Mouse (Mus musculus) hindbrain, embryonic 11.5 days (tissue): ENCODE measurements at regions not wholly inside any gene's neighbourhood (a gene's known extent, or its start where the extent isn't known, plus 50 kb on each side); places are given as distances from the start of the nearest gene placed in this dataset.

Experiments
- ATAC-seq: fragments of 200-750 bp; cut with Nextera tagmentation; 2 replicates; pipeline ENCODE4 v1.8.0; 2017; ENCODE audit warnings: mild to moderate bottlenecking, moderate TSS enrichment, moderate library complexity; ENCODE audit not compliant: low FRiP score
- DNase-seq: peaks from one replicate; pipeline ENCODE4 v3.0.0-alpha.2; 2015; ENCODE audit warnings: low spot score
- H3K27ac ChIP-seq: fragments of 300-500 bp; sonication (generic); 2 replicates; pipeline ENCODE4 v1.5.1; 2014; ENCODE audit warnings: mild to moderate bottlenecking, low read depth, low read length
- H3K27me3 ChIP-seq: fragments of 300-500 bp; sonication (generic); 2 replicates; pipeline ENCODE4 v1.6.1; 2014; ENCODE audit warnings: mild to moderate bottlenecking, low read length, moderate library complexity, mixed read lengths; ENCODE audit not compliant: control insufficient read depth, insufficient read depth
- H3K36me3 ChIP-seq: fragments of 300-500 bp; sonication (generic); 2 replicates; pipeline ENCODE4 v1.6.1; 2014; ENCODE audit warnings: mild to moderate bottlenecking, low read length, moderate library complexity, mixed read lengths; ENCODE audit not compliant: control insufficient read depth, insufficient read depth
- H3K4me1 ChIP-seq: fragments of 300-500 bp; sonication (generic); replicated peaks from 2 replicates; pipeline ENCODE4 v1.6.1; 2014; ENCODE audit warnings: low read length, mixed read lengths; ENCODE audit not compliant: control insufficient read depth, insufficient read depth
- H3K4me2 ChIP-seq: fragments of 300-500 bp; sonication (generic); replicated peaks from 2 replicates; pipeline ENCODE4 v1.6.1; 2014; ENCODE audit warnings: mild to moderate bottlenecking, low read depth, low read length
- H3K4me3 ChIP-seq: fragments of 300-500 bp; sonication (generic); 2 replicates; pipeline ENCODE4 v1.5.1; 2014; ENCODE audit warnings: low read depth, low read length
- H3K9ac ChIP-seq: fragments of 300-500 bp; sonication (generic); 2 replicates; pipeline ENCODE4 v1.6.1; 2014; ENCODE audit warnings: low read depth, low read length
- H3K9me3 ChIP-seq: fragments of 300-500 bp; sonication (generic); 2 replicates; pipeline ENCODE4 v1.6.1; 2016; ENCODE audit warnings: low read length; ENCODE audit not compliant: control insufficient read depth
- WGBS: fragments of 180-500 bp; shearing (Covaris S2); extraction: QIAGEN DNeasy Blood & Tissue Kit; methylation state at CpG from one replicate; pipeline ENCODE4 v1.1.7; 2014; 5-methylcytosine and 5-hydroxymethylcytosine counted together

DNA sequence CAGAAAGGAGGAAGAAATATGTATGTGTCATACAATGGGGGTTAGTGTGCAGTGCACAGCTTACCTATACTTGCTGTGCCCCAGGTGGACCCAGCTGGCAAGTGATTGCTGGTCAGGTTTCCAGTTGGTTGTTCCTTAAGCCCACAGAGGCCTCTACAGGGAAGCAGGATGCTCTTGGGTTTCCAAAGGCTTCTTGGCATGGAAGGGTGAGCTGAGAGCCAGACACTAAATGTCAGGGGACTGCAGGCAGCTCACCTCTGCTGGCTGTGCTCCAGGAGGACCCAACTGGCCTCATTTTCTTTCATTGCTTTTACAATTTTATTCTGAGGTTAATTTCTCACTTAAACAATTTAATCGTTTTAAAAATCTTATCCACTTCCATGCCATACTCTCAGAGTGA is 108.1 kb downstream of the Gm10184 start:
- no peak overlapping the region for H3K4me2 ChIP-seq
- no peak overlapping the region for H3K4me3 ChIP-seq
- H3K4me1 ChIP-seq = no peaks in the 10 kb centered on the region
- no peaks in the 10 kb centered on the region for H3K36me3 ChIP-seq
- H3K9me3 ChIP-seq = no peaks in the 10 kb centered on the region
- H3K9ac ChIP-seq = no peak overlapping the region
- no peak overlapping the region for H3K27ac ChIP-seq
- ATAC-seq (no peak), DNase-seq (no peak)
- H3K27me3 ChIP-seq = no peaks in the 10 kb centered on the region
- WGBS = 74% methylated on average over 1 of the region's 1 CpGs

DNA sequence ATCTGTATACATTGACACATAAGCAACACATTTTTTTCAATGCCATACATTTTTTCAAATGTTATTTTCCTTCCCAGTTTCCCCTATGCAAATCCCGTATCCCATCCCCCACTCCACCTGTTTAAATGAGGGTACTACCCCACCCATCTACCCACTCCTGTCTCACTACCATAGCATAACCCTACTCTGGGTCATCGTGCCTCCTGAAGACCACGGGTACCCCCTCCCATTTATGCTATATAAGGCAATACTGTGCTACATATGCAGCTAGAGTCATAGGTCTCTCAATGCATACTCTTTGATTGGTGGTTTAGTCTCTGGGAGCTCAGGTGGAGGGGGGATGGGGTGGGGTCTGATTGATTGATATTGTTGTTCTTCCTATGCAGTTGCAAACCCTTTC is 132.7 kb downstream of the Gm10184 start:
- Histone ChIP-seq H3K9ac (no peak overlapping the region), H3K36me3 (no peaks in the 10 kb centered on the region), H3K9me3 (no peaks in the 10 kb centered on the region), H3K27ac (no peak overlapping the region), H3K4me1 (no peaks in the 10 kb centered on the region), H3K4me2 (no peak overlapping the region), H3K27me3 (no peaks in the 10 kb centered on the region), H3K4me3 (no peak overlapping the region)
- no peak for ATAC-seq
- WGBS = 83% methylated on average over 3 of the region's 3 CpGs
- no peak for DNase-seq

DNA sequence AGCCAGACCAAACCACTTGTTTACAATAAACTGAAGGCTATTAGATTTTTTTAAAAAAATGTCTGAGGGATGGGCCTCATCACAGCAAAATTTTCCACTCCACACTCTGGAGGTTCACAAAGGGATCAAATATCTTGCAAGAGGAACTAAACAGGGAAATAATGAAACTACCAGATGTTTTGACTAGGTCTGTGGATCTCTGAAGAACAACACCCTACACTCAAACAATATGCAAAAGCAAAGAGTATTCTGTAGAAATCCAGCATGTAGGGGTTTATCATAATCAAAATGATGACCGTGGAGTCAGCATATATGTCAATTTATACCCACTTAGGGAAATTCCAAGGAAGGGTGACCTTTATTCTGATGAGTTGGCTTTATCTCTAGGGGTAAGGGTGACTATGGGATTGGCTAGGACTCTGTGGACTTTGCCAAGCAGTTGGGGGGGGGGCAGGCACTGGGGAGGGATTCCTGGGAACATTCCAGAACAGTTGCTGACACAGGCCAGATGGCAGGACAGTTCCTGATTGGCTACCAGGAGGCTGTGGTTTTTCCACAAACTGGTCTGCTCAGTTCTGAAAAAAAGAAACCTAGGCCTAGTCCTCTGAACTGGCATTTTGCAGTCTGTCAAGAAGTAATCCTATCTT is 143.9 kb downstream of the Gm10184 start:
- no peaks in the 10 kb centered on the region for H3K27me3 ChIP-seq
- H3K9me3 ChIP-seq = no peaks in the 10 kb centered on the region
- H3K27ac ChIP-seq = no peak overlapping the region
- H3K4me3 ChIP-seq = no peak overlapping the region
- H3K4me2 ChIP-seq = no peak overlapping the region
- WGBS = 97% methylated on average over 1 of the region's 1 CpGs
- no peak overlapping the region for H3K9ac ChIP-seq
- DNase-seq = no peak
- H3K36me3 ChIP-seq = no peaks in the 10 kb centered on the region
- H3K4me1 ChIP-seq = no peaks in the 10 kb centered on the region
- no peak for ATAC-seq

DNA sequence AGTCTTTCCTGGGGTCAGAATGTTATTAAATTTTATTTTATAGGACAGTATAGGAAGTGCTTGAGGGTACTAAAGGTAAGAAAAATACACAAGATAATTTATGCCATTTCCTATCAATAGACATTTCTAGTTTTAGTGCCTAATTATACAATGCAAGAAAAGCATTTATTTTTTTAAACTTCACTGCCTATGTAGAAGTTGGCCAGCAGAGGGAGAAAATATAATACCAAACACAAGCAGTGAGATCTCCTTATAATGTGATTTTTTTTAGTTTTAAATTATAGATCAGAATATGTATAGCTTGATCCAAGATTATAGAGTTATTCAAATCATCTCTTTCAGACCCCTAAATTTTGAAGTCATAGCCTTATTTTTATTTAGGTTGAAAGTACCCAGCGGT is 172.8 kb downstream of the Gm10184 start:
- Histone ChIP-seq H3K4me3 (no peak overlapping the region), H3K9me3 (no peaks in the 10 kb centered on the region), H3K9ac (no peak overlapping the region), H3K27me3 (no peaks in the 10 kb centered on the region), H3K4me2 (no peak overlapping the region), H3K4me1 (no peaks in the 10 kb centered on the region), H3K36me3 (no peaks in the 10 kb centered on the region), H3K27ac (no peak overlapping the region)
- ATAC-seq (no peak), DNase-seq (no peak)
- WGBS = 94% methylated on average over 1 of the region's 1 CpGs

DNA sequence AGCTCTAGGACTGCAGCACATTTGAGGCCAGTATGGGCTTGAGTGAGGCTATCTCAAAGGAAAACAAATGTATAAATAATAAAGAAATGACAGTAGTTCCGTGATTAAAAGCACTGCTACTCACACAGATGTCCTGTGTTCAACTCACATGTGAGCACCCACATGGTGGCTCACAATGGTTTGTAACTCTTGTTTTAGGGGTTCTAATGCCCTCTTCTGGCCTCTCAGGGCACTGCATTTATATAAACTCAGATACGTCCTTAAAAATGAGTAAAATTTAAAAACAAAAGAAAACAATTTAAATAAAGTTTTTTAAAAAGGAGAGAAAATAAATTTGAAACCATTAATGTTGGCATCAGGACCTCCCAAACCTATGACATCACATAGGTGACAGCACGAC is 184.7 kb downstream of the Gm10184 start:
- Histone ChIP-seq H3K4me3 (no peak overlapping the region), H3K27ac (no peak overlapping the region), H3K9ac (no peak overlapping the region), H3K4me1 (no peaks in the 10 kb centered on the region), H3K9me3 (no peaks in the 10 kb centered on the region), H3K4me2 (no peak overlapping the region), H3K27me3 (no peaks in the 10 kb centered on the region), H3K36me3 (no peaks in the 10 kb centered on the region)
- ATAC-seq = no peak
- WGBS = 72% methylated on average over 3 of the region's 3 CpGs
- peak; percentile 17 for DNase-seq

DNA sequence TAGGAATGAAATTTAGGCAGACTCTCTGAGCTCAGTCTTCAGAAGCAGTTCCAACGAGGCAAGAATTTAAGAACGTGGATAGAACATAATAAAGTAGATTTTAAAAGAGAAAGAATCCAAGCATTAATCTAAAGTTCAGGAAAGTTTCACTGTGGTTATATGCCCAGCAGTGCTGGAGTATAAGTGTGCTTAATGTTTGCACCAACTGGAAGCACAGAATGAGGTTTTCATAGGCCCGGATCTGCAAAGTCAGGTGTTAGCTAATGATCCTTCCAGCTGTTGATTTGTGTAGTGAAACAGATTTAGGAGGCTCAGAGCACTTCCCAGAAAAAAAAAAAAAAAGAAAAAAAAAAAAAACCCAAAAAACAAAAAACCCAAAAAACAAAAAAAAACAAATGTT is 228.5 kb downstream of the Gm10184 start:
- no peaks in the 10 kb centered on the region for H3K4me1 ChIP-seq
- no peak overlapping the region for H3K4me3 ChIP-seq
- H3K27ac ChIP-seq = no peak overlapping the region
- no peaks in the 10 kb centered on the region for H3K27me3 ChIP-seq
- 83% methylated on average over 3 of the region's 3 CpGs for WGBS
- H3K4me2 ChIP-seq = no peak overlapping the region
- DNase-seq = no peak
- no peak overlapping the region for H3K9ac ChIP-seq
- H3K9me3 ChIP-seq = no peaks in the 10 kb centered on the region
- ATAC-seq = no peak
- H3K36me3 ChIP-seq = no peaks in the 10 kb centered on the region

DNA sequence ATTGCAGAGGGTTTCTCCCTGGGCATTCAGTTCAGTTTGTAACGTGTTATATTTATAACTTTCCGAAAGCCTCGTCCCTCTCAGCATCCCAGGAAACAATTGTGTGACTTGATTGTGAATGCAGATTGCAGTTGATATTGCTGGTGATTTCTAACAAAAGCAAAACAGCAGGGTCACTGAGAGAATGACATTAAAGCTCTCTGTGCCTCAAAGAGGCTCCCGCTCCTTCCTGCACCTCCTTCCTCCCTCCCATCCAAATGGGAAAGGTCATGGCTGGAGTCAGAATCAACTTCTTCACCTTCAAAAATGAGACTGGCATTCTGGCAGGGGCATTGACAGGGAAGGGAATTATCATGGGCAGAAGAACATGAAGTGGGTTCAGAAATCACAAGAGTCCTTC is 251.9 kb downstream of the Gm10184 start:
- ATAC-seq = no peak
- Histone ChIP-seq H3K9me3 (no peaks in the 10 kb centered on the region), H3K4me3 (no peak overlapping the region)

DNA sequence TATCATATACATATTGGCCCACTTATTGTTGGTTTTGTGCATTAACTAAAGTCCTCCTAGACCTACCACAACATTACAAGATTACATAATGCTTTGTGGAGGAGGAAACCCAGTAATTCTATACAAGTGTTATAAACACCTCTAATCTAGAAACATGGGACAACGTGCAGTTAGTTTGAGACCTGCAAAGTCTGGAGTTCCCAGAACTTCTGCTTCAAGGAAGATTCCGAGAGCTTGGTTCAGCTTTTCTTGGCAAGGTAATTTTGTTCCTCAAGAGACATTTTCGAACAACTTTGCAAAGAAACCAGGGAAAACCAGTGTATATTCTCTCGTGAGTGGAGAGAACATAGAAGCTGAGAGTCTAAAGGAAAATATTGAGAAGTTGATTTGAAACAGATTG is 254.0 kb downstream of the Gm10184 start:
- ATAC-seq (no peak), DNase-seq (no peak)
- H3K9ac ChIP-seq = no peak overlapping the region
- no peak overlapping the region for H3K27ac ChIP-seq
- no peak overlapping the region for H3K4me3 ChIP-seq
- no peaks in the 10 kb centered on the region for H3K36me3 ChIP-seq
- no peaks in the 10 kb centered on the region for H3K27me3 ChIP-seq
- no peaks in the 10 kb centered on the region; the same call in 1 of the 2 replicates for H3K4me1 ChIP-seq
- no peak overlapping the region for H3K4me2 ChIP-seq
- 92% methylated on average over 4 of the region's 4 CpGs for WGBS
- no peaks in the 10 kb centered on the region for H3K9me3 ChIP-seq

More for the DNA sequence above, 251.9 kb downstream of the Gm10184 start:
- WGBS = 32% methylated on average over 4 of the region's 4 CpGs
- Histone ChIP-seq H3K4me1 (no peaks in the 10 kb centered on the region; the same call in 1 of the 2 replicates), H3K27ac (no peak overlapping the region), H3K27me3 (no peaks in the 10 kb centered on the region), H3K4me2 (no peak overlapping the region), H3K36me3 (no peaks in the 10 kb centered on the region), H3K9ac (no peak overlapping the region)
- no peak for DNase-seq

DNA sequence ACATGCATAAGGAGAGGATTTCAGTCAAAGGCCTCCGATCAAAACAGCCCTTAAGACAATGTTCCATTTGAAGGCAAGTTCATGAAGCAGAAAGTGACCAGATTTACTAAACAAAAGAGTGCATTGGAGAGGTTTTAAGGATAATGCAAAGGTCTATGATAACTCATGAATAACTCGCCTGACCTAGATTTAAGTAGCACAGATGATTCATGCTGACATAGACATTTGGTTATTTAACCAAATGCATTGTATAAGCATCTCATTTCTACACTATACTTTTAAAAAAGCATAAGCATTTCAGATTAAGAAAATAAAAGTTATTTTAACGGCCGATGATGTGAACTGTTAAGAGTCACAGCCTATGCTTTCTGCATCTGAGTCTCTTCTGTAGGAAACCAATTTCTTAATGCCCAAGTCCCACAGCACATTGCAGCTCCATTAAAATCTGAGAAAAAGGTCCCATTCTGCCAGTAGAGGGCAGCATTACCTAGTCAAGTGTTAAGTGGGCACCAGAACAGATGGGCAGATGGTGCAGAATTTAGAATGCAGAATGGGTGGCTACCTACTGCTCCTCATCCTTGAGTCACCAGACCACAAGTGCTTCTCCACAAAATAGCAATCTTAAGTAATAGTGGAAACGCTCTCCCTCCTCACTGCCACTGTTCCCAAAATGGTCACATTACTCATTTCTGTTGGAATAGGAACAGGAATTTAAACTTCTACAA is 256.0 kb downstream of the Gm10184 start:
- no peak overlapping the region for H3K27ac ChIP-seq
- H3K4me3 ChIP-seq = no peak overlapping the region
- no peaks in the 10 kb centered on the region for H3K27me3 ChIP-seq
- DNase-seq (peak; percentile 81), ATAC-seq (peak; percentile 88)
- no peaks in the 10 kb centered on the region for H3K36me3 ChIP-seq
- no peaks in the 10 kb centered on the region for H3K9me3 ChIP-seq
- no peak overlapping the region for H3K4me2 ChIP-seq
- no peaks in the 10 kb centered on the region; the same call in 1 of the 2 replicates for H3K4me1 ChIP-seq
- 79% methylated on average over 5 of the region's 5 CpGs for WGBS
- H3K9ac ChIP-seq = no peak overlapping the region
